Mouse (Mus musculus) layer of hippocampus, adult 9-11 months (tissue): ENCODE data around the gene Olfr890.
"Not testable (repeated sequence)": the region's sequence is repeated elsewhere in the genome, so short reads cannot be mapped to it uniquely, and the experiment has no call there.

Source experiments
- DNase-seq: peaks from one replicate; pipeline ENCODE4 v3.0.0; 2022

Gene Olfr890

GRCm38 (mm10) chr9:38142217-38142616 is at the start of gene Olfr890:
Gene Olfr890 (plus strand): TSS chr9:38142517.
- no peak for DNase-seq

DNA sequence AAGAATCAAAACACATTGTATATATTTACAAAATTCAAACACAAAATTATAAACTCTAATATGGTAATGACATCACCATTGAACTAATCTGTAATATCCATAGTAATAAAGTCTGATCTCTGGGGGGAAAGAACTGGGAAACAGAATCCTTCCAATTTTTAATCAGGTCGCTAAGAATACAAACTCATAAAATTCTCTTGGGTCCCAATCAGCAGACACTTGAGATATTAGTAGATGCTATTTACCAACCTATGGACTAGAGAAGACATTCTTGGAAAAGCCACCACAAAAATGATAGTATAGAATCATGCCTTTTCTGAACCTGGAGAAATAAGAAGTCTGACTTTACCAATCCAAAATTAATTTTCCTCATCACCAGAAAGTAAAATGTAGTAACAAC is 34.5 kb upstream of the Olfr890 start, which contains the start of gene Olfr888:
Olfr888 (plus strand) TSS at position 301 of the 400 bp plus-strand sequence.
- no peak for DNase-seq

DNA sequence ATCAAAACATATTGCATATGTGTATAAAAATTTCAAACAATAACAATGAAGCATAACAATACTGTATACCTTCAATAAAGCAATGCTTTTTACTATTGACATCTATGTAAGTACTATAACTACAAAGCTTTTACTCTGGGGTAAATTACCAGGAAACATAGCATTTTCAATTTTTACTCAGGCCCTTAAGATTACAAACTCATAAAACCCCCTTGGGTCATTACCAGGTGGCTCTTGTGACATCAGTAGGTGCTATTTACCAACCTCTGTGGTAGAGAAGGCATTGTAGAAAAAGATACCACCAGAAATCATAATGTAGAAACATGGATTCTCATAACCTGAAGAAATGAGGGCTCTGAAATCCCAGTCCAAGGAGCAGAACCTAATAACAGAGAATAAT is 27.4 kb upstream of the Olfr890 start, which contains the start of gene Olfr889:
Olfr889 (plus strand) TSS at position 301 of the 400 bp plus-strand sequence.
- DNase-seq = no peak

DNA sequence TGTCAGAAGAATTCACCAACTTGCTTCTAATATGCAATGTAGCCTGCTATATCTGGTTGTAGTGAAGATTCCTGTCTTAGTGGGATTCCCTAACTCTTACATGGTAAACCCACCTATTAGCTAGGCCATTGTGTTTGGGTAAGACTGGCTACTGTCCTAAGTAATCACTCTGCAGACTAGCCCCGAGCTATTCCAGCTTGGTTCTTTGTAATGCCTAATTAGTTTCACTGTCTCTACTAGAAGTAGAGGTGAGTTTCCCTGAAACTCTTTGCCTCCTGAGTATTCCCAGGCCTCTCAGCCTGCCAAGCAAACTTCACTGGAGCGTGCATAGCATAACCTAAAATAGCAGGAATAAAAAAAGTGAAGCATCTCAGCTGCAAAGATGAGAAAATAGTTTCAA is 26.0 kb downstream of the Olfr890 start:
- not testable (repeated sequence) for DNase-seq

DNA sequence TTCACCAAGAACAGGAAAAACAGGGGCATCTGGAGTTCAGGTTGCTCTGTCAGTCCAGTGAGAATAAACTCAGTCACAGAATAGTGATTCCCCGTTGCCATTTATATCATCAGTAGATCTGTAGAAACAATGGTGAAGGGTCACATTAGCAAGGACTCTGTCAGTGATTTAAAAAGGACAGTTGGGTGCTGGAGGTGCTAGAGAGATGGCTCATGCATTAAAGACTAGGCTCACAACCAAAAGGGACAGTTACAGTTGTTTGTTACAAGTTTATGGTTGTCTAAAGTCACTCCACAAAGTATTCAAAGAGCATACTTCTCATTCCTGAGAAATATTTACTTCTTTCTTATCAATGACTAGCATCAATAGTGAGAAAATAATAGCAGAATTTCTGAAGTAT is 38.4 kb downstream of the Olfr890 start, which contains the start of gene Olfr891:
Olfr891 (minus strand) TSS at position 101 of the 400 bp plus-strand sequence.
- DNase-seq = no peak
